Mouse (Mus musculus) heart, postnatal 0 days (tissue): ENCODE measurements around the gene Gm42715. TPM values are rescaled to one million over a fixed set of nuclear protein-coding genes. Genes with fewer than 3 reads are reported as not detected.

Source experiments
- ATAC-seq: fragments of 200-750 bp; cut with Nextera tagmentation; 2 replicates; pipeline ENCODE4 v1.8.0; 2017; ENCODE audit warnings: low read depth, moderate number of reproducible peaks, moderate library complexity; ENCODE audit not compliant: insufficient read depth
- DNase-seq: peaks from one replicate; pipeline ENCODE4 v3.0.0-alpha.2; 2016; ENCODE audit warnings: low spot score
- H3K27ac ChIP-seq: fragments of 300-500 bp; sonication (generic); 2 replicates; pipeline ENCODE4 v1.5.1; 2014; ENCODE audit warnings: low read depth, mild to moderate bottlenecking
- H3K27me3 ChIP-seq: fragments of 300-500 bp; sonication (generic); 2 replicates; pipeline ENCODE4 v1.6.1; 2014; ENCODE audit warnings: low read length, mixed read lengths; ENCODE audit not compliant: control insufficient read depth, insufficient read depth
- H3K36me3 ChIP-seq: fragments of 300-500 bp; sonication (generic); replicated peaks from 2 replicates; pipeline ENCODE4 v1.6.1; 2014; ENCODE audit warnings: low read length, mixed read lengths; ENCODE audit not compliant: control insufficient read depth, insufficient read depth
- H3K4me1 ChIP-seq: fragments of 300-500 bp; sonication (generic); 2 replicates; pipeline ENCODE4 v1.6.1; 2014; ENCODE audit warnings: antibody characterized with exemption; ENCODE audit not compliant: control insufficient read depth, insufficient read depth
- H3K4me2 ChIP-seq: fragments of 300-500 bp; sonication (generic); 2 replicates; pipeline ENCODE4 v1.6.1; 2014; ENCODE audit warnings: low read depth, mild to moderate bottlenecking, low read length, moderate library complexity
- H3K4me3 ChIP-seq: fragments of 300-500 bp; sonication (generic); 2 replicates; pipeline ENCODE4 v1.5.1; 2014; ENCODE audit warnings: low read depth, low read length
- H3K9ac ChIP-seq: fragments of 300-500 bp; sonication (generic); replicated peaks from 2 replicates; pipeline ENCODE4 v1.6.1; 2014; ENCODE audit warnings: low read depth, low read length, mixed read lengths
- H3K9me3 ChIP-seq: fragments of 300-500 bp; sonication (generic); replicated peaks from 2 replicates; pipeline ENCODE4 v1.6.1; 2016; ENCODE audit warnings: low read length; ENCODE audit not compliant: control insufficient read depth
- CTCF ChIP-seq: IDR thresholded peaks from 2 replicates; pipeline ENCODE4 v1.5.1; 2016; ENCODE audit warnings: antibody characterized with exemption, control low read depth, low read depth
- EP300 ChIP-seq: IDR thresholded peaks from 2 replicates; pipeline ENCODE4 v1.6.1; 2016; ENCODE audit warnings: antibody characterized with exemption, low read depth
- WGBS: fragments of 180-500 bp; shearing (Covaris S2); extraction: QIAGEN DNeasy Blood & Tissue Kit; methylation state at CpG from one replicate; pipeline ENCODE4 v1.1.7; 2014; 5-methylcytosine and 5-hydroxymethylcytosine counted together
- polyA plus RNA-seq: library from polyadenylated mRNA; unstranded; fragments of >200 nt; fragmentation: Nextera tagmentation; extraction: Ambion mirVana; gene quantifications from 2 replicates; pipeline ENCODE4 v1.2.1, GENCODE M21; 2015
- total RNA-seq: library from RNA; depleted of rRNA; stranded (reverse); fragments of >200 nt; gene quantifications from 2 replicates; pipeline ENCODE4 v1.2.3, GENCODE M21; 2014; ENCODE audit warnings: low replicate concordance

Gm42715 gene
- total and polyA plus RNA-seq, 2 experiments from 2014 or later, result 4.8 to 17.4 TPM

GRCm38 (mm10) chr7:127602903-127603302 is 83.5 kb downstream of the Gm42715 start:
- H3K4me1 ChIP-seq, result no peaks in the 10 kb centered on the region
- peaks cover 77% of the 10 kb centered on the region for H3K36me3 ChIP-seq
- no peak overlapping the region for H3K4me2 ChIP-seq
- ATAC-seq (no peak), DNase-seq (no peak)
- no peak overlapping the region for H3K4me3 ChIP-seq
- no peaks in the 10 kb centered on the region for H3K9me3 ChIP-seq
- H3K9ac ChIP-seq, result no peak overlapping the region
- 91% methylated on average over 2 of the region's 2 CpGs for WGBS
- no peak overlapping the region for H3K27ac ChIP-seq
- H3K27me3 ChIP-seq, result no peaks in the 10 kb centered on the region
- TF ChIP-seq EP300 (no peak), CTCF (no peak)

- peaks cover 73% of the 10 kb centered on the region for H3K36me3 ChIP-seq
- no peaks in the 10 kb centered on the region for H3K4me1 ChIP-seq
- no peak overlapping the region for H3K9ac ChIP-seq
- no peak overlapping the region for H3K4me2 ChIP-seq
- 85% methylated on average over 10 of the region's 10 CpGs for whole genome bisulfite sequencing
- no peak for TF ChIP-seq EP300
- TF ChIP-seq CTCF, result no peak
- no peaks in the 10 kb centered on the region for H3K9me3 ChIP-seq
- H3K4me3 ChIP-seq, result no peak overlapping the region
- H3K27me3 ChIP-seq, result no peaks in the 10 kb centered on the region
- H3K27ac ChIP-seq, result no peak overlapping the region
- no peak for ATAC-seq
- no peak for DNase-seq
Measured at GRCm38 (mm10) chr7:127604256-127604655, 84.9 kb downstream of the Gm42715 start.

GRCm38 (mm10) chr7:127607150-127607549 is 87.8 kb downstream of the Gm42715 start:
- Histone ChIP-seq H3K4me1 (no peaks in the 10 kb centered on the region), H3K9ac (no peak overlapping the region), H3K27me3 (no peaks in the 10 kb centered on the region), H3K27ac (no peak overlapping the region), H3K4me3 (no peak overlapping the region), H3K9me3 (no peaks in the 10 kb centered on the region), H3K36me3 (peaks cover 74% of the 10 kb centered on the region), H3K4me2 (no peak overlapping the region)
- ATAC-seq (no peak), DNase-seq (no peak)
- no peak for TF ChIP-seq EP300
- no peak for TF ChIP-seq CTCF
- 80% methylated on average over 6 of the region's 6 CpGs for WGBS

- no peak overlapping the region for H3K4me2 ChIP-seq
- ATAC-seq (no peak), DNase-seq (no peak)
- TF ChIP-seq CTCF, result no peak
- 96% methylated on average over 29 of the region's 29 CpGs for WGBS
- no peak overlapping the region for H3K9ac ChIP-seq
- peaks cover 9% of the 10 kb centered on the region for H3K4me1 ChIP-seq
- H3K36me3 ChIP-seq, result peaks cover 55% of the 10 kb centered on the region
- H3K9me3 ChIP-seq, result no peaks in the 10 kb centered on the region
- no peak overlapping the region for H3K4me3 ChIP-seq
- H3K27me3 ChIP-seq, result no peaks in the 10 kb centered on the region
- H3K27ac ChIP-seq, result no peak overlapping the region
Measured at GRCm38 (mm10) chr7:127611011-127611410, 91.6 kb downstream of the Gm42715 start.

GRCm38 (mm10) chr7:127611561-127611960 is 92.2 kb downstream of the Gm42715 start:
- no peak for ATAC-seq
- TF ChIP-seq EP300 (no peak), CTCF (no peak)
- no peaks in the 10 kb centered on the region for H3K27me3 ChIP-seq
- no peak for DNase-seq
- 97% methylated on average over 26 of the region's 26 CpGs for WGBS
- no peak overlapping the region for H3K27ac ChIP-seq
- H3K4me1 ChIP-seq, result peaks cover 9% of the 10 kb centered on the region
- H3K4me2 ChIP-seq, result no peak overlapping the region
- no peak overlapping the region for H3K9ac ChIP-seq
- no peak overlapping the region for H3K4me3 ChIP-seq
- peaks cover 55% of the 10 kb centered on the region for H3K36me3 ChIP-seq
- H3K9me3 ChIP-seq, result no peaks in the 10 kb centered on the region

- Histone ChIP-seq H3K4me2 (peak overlapping the region; percentile 95), H3K4me3 (no peak overlapping the region; the same call in 1 of the 2 replicates), H3K36me3 (peaks cover 41% of the 10 kb centered on the region), H3K4me1 (peaks cover 9% of the 10 kb centered on the region), H3K27me3 (no peaks in the 10 kb centered on the region), H3K9ac (peak overlapping the region; percentile 96; the same call in 1 of the 2 replicates), H3K27ac (peak overlapping the region; percentile 96; the same call in 1 of the 2 replicates), H3K9me3 (no peaks in the 10 kb centered on the region)
- WGBS, result 54% methylated on average over 8 of the region's 8 CpGs
- no peak for DNase-seq
- no peak for ATAC-seq
- no peak for TF ChIP-seq EP300
- TF ChIP-seq CTCF, result no peak
Measured at GRCm38 (mm10) chr7:127613501-127613900, 94.1 kb downstream of the Gm42715 start.
